Mouse (Mus musculus): Measurements from ENCODE around the gene Rtp3. TPM values are rescaled to one million over a fixed set of nuclear protein-coding genes. Genes with fewer than 3 reads are reported as not detected.

The Rtp3 gene
- polyA plus RNA-seq, 1 experiment from 2014 or later, result not detected

- WGBS (ENCODE audit: missing documents), result 43% methylated on average over 11 of the region's 11 CpGs
- Histone ChIP-seq H3K79me2 (ENCODE audit: inconsistent target) (no peaks in the 10 kb centered on the region), H3K27ac (no peak within 1 kb of the TSS), H3K4me3 (ENCODE audit: inconsistent target) (no peak within 1 kb of the TSS), H3K36me3 (ENCODE audit: inconsistent target) (no peaks in the 10 kb centered on the region)
Observed at GRCm38 (mm10) chr9:110945926-110946325, 44.5 kb downstream of the Rtp3 start, which contains the start of gene Tdgf1. Gene Tdgf1 (minus strand): TSS chr9:110946158.

- no peak overlapping the region for H3K27ac ChIP-seq
- H3K4me3 ChIP-seq (ENCODE audit: inconsistent target), result no peak overlapping the region
- 49% methylated on average over 18 of the region's 18 CpGs for WGBS (ENCODE audit: missing documents)
- no peaks in the 10 kb centered on the region for H3K79me2 ChIP-seq (ENCODE audit: inconsistent target)
- no peaks in the 10 kb centered on the region for H3K36me3 ChIP-seq (ENCODE audit: inconsistent target)
Observed at GRCm38 (mm10) chr9:110945343-110945742, 45.0 kb downstream of the Rtp3 start.

- Histone ChIP-seq H3K4me3 (ENCODE audit: inconsistent target) (no peak overlapping the region), H3K79me2 (ENCODE audit: inconsistent target) (no peaks in the 10 kb centered on the region), H3K27ac (no peak overlapping the region), H3K36me3 (ENCODE audit: inconsistent target) (no peaks in the 10 kb centered on the region)
- 55% methylated on average over 13 of the region's 13 CpGs for WGBS (ENCODE audit: missing documents)
Observed at GRCm38 (mm10) chr9:110944265-110944664, 46.1 kb downstream of the Rtp3 start.

- no peaks in the 10 kb centered on the region for H3K36me3 ChIP-seq (ENCODE audit: inconsistent target)
- no peaks in the 10 kb centered on the region for H3K79me2 ChIP-seq (ENCODE audit: inconsistent target)
- H3K4me3 ChIP-seq (ENCODE audit: inconsistent target), result no peak overlapping the region
- H3K27ac ChIP-seq, result no peak overlapping the region
- 81% methylated on average over 11 of the region's 12 CpGs for WGBS (ENCODE audit: missing documents)
Observed at GRCm38 (mm10) chr9:110937506-110938490, 52.6 kb downstream of the Rtp3 start.

GRCm38 (mm10) chr9:110935941-110936340, 54.4 kb downstream of the Rtp3 start:
- WGBS (ENCODE audit: missing documents), result 94% methylated on average over 7 of the region's 7 CpGs
- Histone ChIP-seq H3K27ac (no peak overlapping the region), H3K4me3 (ENCODE audit: inconsistent target) (no peak overlapping the region), H3K36me3 (ENCODE audit: inconsistent target) (no peaks in the 10 kb centered on the region), H3K79me2 (ENCODE audit: inconsistent target) (no peaks in the 10 kb centered on the region)

Other genes starting within 250 kb of the Rtp3 start
- not detected in 3 replicates for gene Myl3, start 248.7 kb downstream of the Rtp3 start, polyA plus RNA-seq (2018)
- 0.16 TPM in 1 of 3 replicates, not detected in the others for gene Pth1r, start 243.4 kb downstream of the Rtp3 start, polyA plus RNA-seq (2018)
- gene Prss42, start 192.4 kb downstream of the Rtp3 start, polyA plus RNA-seq (2018), result not detected in 3 replicates
- gene Prss44, start 176.6 kb downstream of the Rtp3 start, polyA plus RNA-seq (2018), result not detected in 3 replicates
- not detected in 3 replicates for gene Prss43, start 163.9 kb downstream of the Rtp3 start, polyA plus RNA-seq (2018)
- gene Prss45, start 156.0 kb downstream of the Rtp3 start, polyA plus RNA-seq (2018), result not detected in 3 replicates
- gene Prss46, start 146.1 kb downstream of the Rtp3 start, polyA plus RNA-seq (2018), result 0.11 to 0.51 TPM in 2 of 3 replicates, not detected in the other
- not detected in 3 replicates for gene Prss50, start 132.6 kb downstream of the Rtp3 start, polyA plus RNA-seq (2018)
- 5.1 to 14.0 TPM (median 6.6 TPM) in 3 replicates for gene Als2cl, start 110.7 kb downstream of the Rtp3 start, polyA plus RNA-seq (2018)
- 0.10 to 0.43 TPM (median 0.26 TPM) in 3 replicates for gene Tmie, start 110.5 kb downstream of the Rtp3 start, polyA plus RNA-seq (2018)
- gene Fam240a, start 73.7 kb downstream of the Rtp3 start, polyA plus RNA-seq (2018), result not detected in 3 replicates
- gene Tdgf1, start 44.4 kb downstream of the Rtp3 start, polyA plus RNA-seq (2018), result not detected in 3 replicates
- not detected in 3 replicates for gene Lrrc2, start 39.0 kb downstream of the Rtp3 start, polyA plus RNA-seq (2018)
- gene Ltf, start 28.7 kb upstream of the Rtp3 start, polyA plus RNA-seq (2018), result 1.6 to 15.3 TPM (median 4.9 TPM) in 3 replicates
- 9.4 to 36.5 TPM (median 19.8 TPM) in 3 replicates for gene Ccrl2, start 66.9 kb upstream of the Rtp3 start, polyA plus RNA-seq (2018)
- gene Lrrfip2, start 127.0 kb upstream of the Rtp3 start, polyA plus RNA-seq (2018), result 36.3 to 65.4 TPM (median 49.8 TPM) in 3 replicates